Mouse (Mus musculus): ENCODE measurements around the gene Elmod3.

- no peak for TF ChIP-seq POLR2A (IDR thresholded peaks at IDR 0.05; ENCODE audit: low read depth, low read length)
- no peak for TF ChIP-seq CTCF (IDR thresholded peaks at IDR 0.05; ENCODE audit: borderline replicate concordance, insufficient read depth, low read length)
Measured at GRCm38 (mm10) chr6:72568736-72569135, 29.5 kb downstream of the Elmod3 start.
